Mouse (Mus musculus): ENCODE measurements at regions not wholly inside any gene's neighbourhood (a gene's known extent, or its start where the extent isn't known, plus 50 kb on each side); places are given as distances from the start of the nearest gene placed in this dataset.

DNA sequence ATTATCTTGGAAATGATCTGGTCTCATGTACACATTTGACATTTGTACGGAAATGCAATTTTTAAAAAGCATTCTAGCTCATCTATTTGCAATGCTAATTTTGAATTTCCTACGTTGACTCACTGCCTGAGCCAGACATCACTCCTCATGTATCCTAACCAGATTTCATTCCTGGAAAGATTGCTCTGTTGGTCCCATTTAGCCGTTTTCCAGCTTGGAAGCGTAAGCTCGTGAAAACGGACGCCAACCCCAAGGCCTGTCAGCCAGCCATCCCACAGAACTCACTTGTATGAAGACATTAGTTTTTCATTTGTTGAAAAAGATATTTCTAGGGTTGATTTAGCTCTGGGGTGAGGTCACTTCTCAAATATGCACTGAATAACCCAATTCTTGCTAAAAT, 55.5 kb upstream of the Robo2 start:
- Histone ChIP-seq H3K4me1 (replicated peaks) (peaks cover 3% of the 10 kb centered on the region; the same call in 1 of the 2 replicates), H3K4me3 (no peak overlapping the region), H3K9me3 (no peaks in the 10 kb centered on the region), H3K27ac (no peak overlapping the region), H3K9ac (no peak overlapping the region), H3K36me3 (no peaks in the 10 kb centered on the region), H3K27me3 (no peaks in the 10 kb centered on the region), H3K4me2 (no peak overlapping the region)
- ATAC-seq (ENCODE audit: low FRiP score): no peak
- WGBS: 75% methylated on average over 7 of the region's 7 CpGs

DNA sequence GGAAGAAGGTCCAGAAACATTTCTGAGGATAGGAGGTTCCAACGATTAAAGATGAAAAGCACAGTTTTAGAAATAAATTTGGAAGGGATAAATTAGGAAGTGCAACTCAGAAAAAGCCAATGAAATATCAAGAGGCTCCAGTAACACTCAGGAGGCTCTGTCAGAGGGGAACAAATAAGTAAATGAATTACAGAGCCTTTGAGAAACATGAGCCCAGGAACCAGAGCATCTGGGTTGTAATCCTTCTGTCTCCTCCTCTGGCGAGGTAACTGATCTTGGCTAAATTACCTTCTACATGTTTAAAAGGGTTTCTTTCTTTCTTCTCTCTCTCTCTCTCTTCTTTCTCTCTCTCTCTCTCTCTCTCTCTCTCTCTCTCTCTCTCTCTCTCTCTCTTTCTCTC, 53.2 kb upstream of the Robo2 start:
- Histone ChIP-seq H3K9ac (no peak overlapping the region), H3K36me3 (no peaks in the 10 kb centered on the region), H3K27ac (no peak overlapping the region), H3K9me3 (no peaks in the 10 kb centered on the region), H3K4me2 (no peak overlapping the region), H3K4me3 (no peak overlapping the region), H3K4me1 (replicated peaks) (peaks cover 3% of the 10 kb centered on the region; the same call in 1 of the 2 replicates), H3K27me3 (no peaks in the 10 kb centered on the region)
- 63% methylated on average over 2 of the region's 2 CpGs for WGBS
- no peak for ATAC-seq (ENCODE audit: low FRiP score)

DNA sequence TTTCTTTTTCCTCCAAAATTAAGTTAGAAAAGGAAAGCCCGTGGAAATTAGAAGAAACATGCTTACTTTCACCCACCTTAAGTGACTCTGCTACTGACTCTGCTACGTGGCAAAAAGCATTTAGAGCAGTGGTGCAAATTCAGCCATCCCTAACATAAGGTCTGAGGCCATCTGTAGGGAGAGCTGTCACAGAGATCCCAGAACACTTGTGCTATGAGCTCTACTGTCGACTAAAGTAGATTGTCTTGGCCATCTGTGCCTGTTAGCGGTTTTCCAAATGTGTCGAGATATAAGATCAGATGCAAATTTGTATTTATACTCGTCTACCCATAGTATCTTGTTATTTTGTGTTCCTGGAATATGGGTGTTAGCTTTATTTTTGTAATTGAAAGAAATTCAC, 52.7 kb upstream of the Robo2 start:
- Histone ChIP-seq H3K9ac (no peak overlapping the region), H3K27ac (no peak overlapping the region), H3K4me2 (no peak overlapping the region), H3K9me3 (no peaks in the 10 kb centered on the region), H3K4me3 (no peak overlapping the region), H3K4me1 (replicated peaks) (peaks cover 3% of the 10 kb centered on the region; the same call in 1 of the 2 replicates), H3K27me3 (no peaks in the 10 kb centered on the region), H3K36me3 (no peaks in the 10 kb centered on the region)
- no peak for ATAC-seq (ENCODE audit: low FRiP score)
- WGBS: 49% methylated on average over 6 of the region's 6 CpGs

DNA sequence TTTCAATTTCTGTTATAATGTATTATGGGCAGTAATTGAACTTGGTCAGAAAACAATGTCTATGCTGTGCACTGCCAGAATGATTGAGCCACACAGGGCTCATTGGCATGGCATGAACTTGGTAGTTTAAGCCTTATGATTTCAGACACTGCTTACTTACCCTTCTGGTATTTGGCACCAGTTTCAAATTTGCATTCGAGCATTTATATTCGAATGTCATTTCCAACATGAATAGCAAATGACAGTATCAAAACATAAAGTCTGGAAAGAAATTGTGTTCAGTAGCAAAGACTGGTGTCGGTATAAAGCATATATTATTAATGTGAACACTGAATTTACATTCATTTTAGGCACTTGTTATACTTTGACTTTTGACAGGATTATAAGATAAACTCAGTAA, 50.8 kb upstream of the Robo2 start:
- Histone ChIP-seq H3K9ac (no peak overlapping the region), H3K4me2 (no peak overlapping the region), H3K4me1 (replicated peaks) (no peaks in the 10 kb centered on the region), H3K4me3 (no peak overlapping the region), H3K27me3 (no peaks in the 10 kb centered on the region), H3K27ac (no peak overlapping the region), H3K9me3 (no peaks in the 10 kb centered on the region), H3K36me3 (no peaks in the 10 kb centered on the region)
- no peak for ATAC-seq (ENCODE audit: low FRiP score)
- 86% methylated on average over 3 of the region's 3 CpGs for WGBS
